Mouse (Mus musculus): ENCODE measurements around the gene Dohh. TPM values are rescaled to one million over a fixed set of nuclear protein-coding genes. Genes with fewer than 3 reads are reported as not detected.

Dohh gene
- polyA plus RNA-seq, 1 experiment from 2014 or later: 55.2 TPM

DNA sequence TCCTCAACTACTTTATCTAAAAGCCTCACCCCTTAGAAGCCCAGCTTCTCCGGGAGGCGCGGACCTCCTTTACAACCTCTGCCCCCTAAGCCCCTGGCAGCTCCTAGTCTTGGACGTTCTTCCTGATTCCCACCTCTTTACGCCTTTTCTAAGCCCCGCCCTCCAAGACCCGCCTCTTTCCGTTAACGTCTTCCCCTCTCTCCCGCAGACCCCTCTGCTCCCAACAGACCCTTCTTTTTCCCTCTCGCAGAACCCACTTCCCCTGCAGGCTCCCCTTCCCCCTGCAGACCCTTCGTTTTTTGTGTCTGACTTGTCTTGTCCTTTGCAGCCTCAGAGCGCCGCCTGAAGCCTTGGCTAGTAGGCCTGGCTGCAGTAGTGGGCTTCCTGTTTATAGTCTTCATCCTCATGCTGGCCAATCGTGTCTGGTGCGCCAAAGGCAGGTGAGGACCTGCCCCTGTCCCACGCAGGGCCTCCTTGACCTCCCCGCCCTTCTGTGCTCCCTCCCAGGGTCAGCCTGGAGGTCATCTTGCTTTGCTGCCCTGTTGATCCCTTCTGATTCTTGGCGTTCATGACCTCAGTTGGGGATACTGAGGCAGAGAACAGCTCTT is 9.3 kb downstream of the Dohh start:
- DNase-seq (ENCODE audit: low spot score) (peak; percentile 64), ATAC-seq (peak; percentile 21)
- H3K27ac ChIP-seq (ENCODE audit: low read length): no peak overlapping the region
- no peak; the same call in 1 of the 2 replicates for TF ChIP-seq CTCF (IDR thresholded peaks at IDR 0.05)
- no peak for TF ChIP-seq EP300 (IDR thresholded peaks at IDR 0.05)
- WGBS: 7% methylated on average over 17 of the region's 19 CpGs
- H3K9ac ChIP-seq (replicated peaks; ENCODE audit: low read depth): peak overlapping the region; percentile 45
- no peaks in the 10 kb centered on the region for H3K9me3 ChIP-seq (ENCODE audit: low read length)
- 0 out of 2 replicates have a peak, but pooled peaks cover 6% of the 10 kb centered on the region for H3K36me3 ChIP-seq (ENCODE audit: insufficient read depth, low read length)
- peaks cover 9% of the 10 kb centered on the region for H3K4me1 ChIP-seq (ENCODE audit: insufficient read depth, low read depth, low read length)
- H3K27me3 ChIP-seq (replicated peaks; ENCODE audit: insufficient read depth, low read length): no peaks in the 10 kb centered on the region
- H3K4me3 ChIP-seq (ENCODE audit: low read depth, low read length): peak overlapping the region; percentile 22; the same call in 1 of the 2 replicates
- H3K4me2 ChIP-seq (replicated peaks; ENCODE audit: low read depth, low read length): peak overlapping the region; percentile 52

GRCm38 (mm10) chr10:81395127-81395526 is 10.9 kb downstream of the Dohh start:
- Histone ChIP-seq H3K4me2 (replicated peaks; ENCODE audit: low read depth, low read length) (no peak overlapping the region), H3K27me3 (replicated peaks; ENCODE audit: insufficient read depth, low read length) (no peaks in the 10 kb centered on the region), H3K9ac (replicated peaks; ENCODE audit: low read depth) (no peak overlapping the region), H3K4me1 (ENCODE audit: insufficient read depth, low read depth, low read length) (peaks cover 5% of the 10 kb centered on the region), H3K36me3 (ENCODE audit: insufficient read depth, low read length) (peaks cover 18% of the 10 kb centered on the region; the same call in 1 of the 2 replicates), H3K4me3 (ENCODE audit: low read depth, low read length) (no peak overlapping the region), H3K27ac (ENCODE audit: low read length) (no peak overlapping the region), H3K9me3 (ENCODE audit: low read length) (no peaks in the 10 kb centered on the region)
- TF ChIP-seq EP300 (IDR thresholded peaks at IDR 0.05) (no peak), CTCF (IDR thresholded peaks at IDR 0.05) (peak; percentile 96)
- 13% methylated on average over 5 of the region's 5 CpGs for WGBS
- DNase-seq (ENCODE audit: low spot score): peak; percentile 63
- peak; percentile 25 for ATAC-seq

DNA sequence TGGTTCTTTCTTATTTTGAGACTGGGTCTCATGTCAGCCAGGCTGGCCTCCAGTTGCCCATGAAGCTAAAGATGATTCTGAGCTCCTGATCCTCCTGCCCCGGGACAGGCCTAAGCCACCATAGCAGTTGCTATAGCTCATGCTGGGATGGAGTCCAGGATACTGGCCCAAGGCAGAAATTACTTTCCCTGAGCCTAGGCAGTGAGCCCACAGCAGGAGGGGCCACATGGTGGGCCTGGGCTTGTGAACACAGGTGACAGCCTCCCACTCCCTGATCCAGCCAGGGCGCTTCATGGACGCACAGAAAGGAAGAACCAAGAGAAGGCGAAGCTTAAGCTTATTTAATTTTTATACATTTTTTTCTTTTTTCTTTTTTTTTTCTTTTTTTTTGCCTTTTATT is 11.6 kb downstream of the Dohh start:
- no peak for TF ChIP-seq EP300 (IDR thresholded peaks at IDR 0.05)
- no peak for TF ChIP-seq CTCF (IDR thresholded peaks at IDR 0.05)
- WGBS: 87% methylated on average over 4 of the region's 4 CpGs
- DNase-seq (ENCODE audit: low spot score) (no peak), ATAC-seq (no peak)
- no peak overlapping the region for H3K27ac ChIP-seq (ENCODE audit: low read length)
- H3K36me3 ChIP-seq (ENCODE audit: insufficient read depth, low read length): peaks cover 22% of the 10 kb centered on the region; the same call in 1 of the 2 replicates
- H3K4me3 ChIP-seq (ENCODE audit: low read depth, low read length): no peak overlapping the region
- no peak overlapping the region for H3K9ac ChIP-seq (replicated peaks; ENCODE audit: low read depth)
- peaks cover 5% of the 10 kb centered on the region for H3K4me1 ChIP-seq (ENCODE audit: insufficient read depth, low read depth, low read length)
- no peaks in the 10 kb centered on the region for H3K9me3 ChIP-seq (ENCODE audit: low read length)
- H3K4me2 ChIP-seq (replicated peaks; ENCODE audit: low read depth, low read length): no peak overlapping the region
- H3K27me3 ChIP-seq (replicated peaks; ENCODE audit: insufficient read depth, low read length): no peaks in the 10 kb centered on the region

DNA sequence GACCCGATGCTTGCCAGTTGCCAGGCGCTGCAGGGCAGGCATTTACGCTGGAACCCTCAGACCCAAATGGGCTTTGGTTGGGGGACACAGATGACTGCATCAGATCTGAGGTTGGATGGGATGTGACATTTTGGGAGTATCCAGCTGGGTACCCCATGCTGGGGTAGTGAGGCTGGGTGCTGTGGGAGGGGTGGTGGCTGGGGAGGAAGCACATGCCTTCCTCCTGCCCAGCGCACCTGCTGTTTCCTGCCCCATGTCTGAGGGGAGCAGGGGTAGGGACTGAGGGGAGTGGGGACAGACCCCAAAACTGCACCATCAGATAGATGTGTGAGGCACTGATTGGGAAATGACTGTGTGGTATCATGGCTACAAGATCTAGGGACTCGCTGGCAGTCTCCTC is 12.5 kb downstream of the Dohh start:
- no peak overlapping the region for H3K9ac ChIP-seq (replicated peaks; ENCODE audit: low read depth)
- DNase-seq (ENCODE audit: low spot score) (peak; percentile 4), ATAC-seq (no peak)
- H3K4me2 ChIP-seq (replicated peaks; ENCODE audit: low read depth, low read length): no peak overlapping the region
- WGBS: 82% methylated on average over 5 of the region's 5 CpGs
- H3K9me3 ChIP-seq (ENCODE audit: low read length): no peaks in the 10 kb centered on the region
- no peak overlapping the region for H3K27ac ChIP-seq (ENCODE audit: low read length)
- TF ChIP-seq CTCF (IDR thresholded peaks at IDR 0.05) (no peak), EP300 (IDR thresholded peaks at IDR 0.05) (no peak)
- H3K36me3 ChIP-seq (ENCODE audit: insufficient read depth, low read length): peaks cover 22% of the 10 kb centered on the region; the same call in 1 of the 2 replicates
- no peak overlapping the region for H3K4me3 ChIP-seq (ENCODE audit: low read depth, low read length)
- H3K4me1 ChIP-seq (ENCODE audit: insufficient read depth, low read depth, low read length): peaks cover 12% of the 10 kb centered on the region
- H3K27me3 ChIP-seq (replicated peaks; ENCODE audit: insufficient read depth, low read length): no peaks in the 10 kb centered on the region

GRCm38 (mm10) chr10:81399296-81399695 is 15.1 kb downstream of the Dohh start:
- no peak for DNase-seq (ENCODE audit: low spot score)
- Histone ChIP-seq H3K36me3 (ENCODE audit: insufficient read depth, low read length) (peaks cover 28% of the 10 kb centered on the region), H3K4me2 (replicated peaks; ENCODE audit: low read depth, low read length) (no peak overlapping the region), H3K4me3 (ENCODE audit: low read depth, low read length) (no peak overlapping the region), H3K4me1 (ENCODE audit: insufficient read depth, low read depth, low read length) (peaks cover 15% of the 10 kb centered on the region), H3K27ac (ENCODE audit: low read length) (no peak overlapping the region), H3K9ac (replicated peaks; ENCODE audit: low read depth) (no peak overlapping the region), H3K27me3 (replicated peaks; ENCODE audit: insufficient read depth, low read length) (no peaks in the 10 kb centered on the region), H3K9me3 (ENCODE audit: low read length) (no peaks in the 10 kb centered on the region)
- no peak for ATAC-seq
- WGBS: 82% methylated on average over 5 of the region's 5 CpGs
- TF ChIP-seq CTCF (IDR thresholded peaks at IDR 0.05) (no peak), EP300 (IDR thresholded peaks at IDR 0.05) (no peak)

GRCm38 (mm10) chr10:81399798-81400308 is 15.6 kb downstream of the Dohh start:
- Histone ChIP-seq H3K4me2 (replicated peaks; ENCODE audit: low read depth, low read length) (no peak overlapping the region), H3K9ac (replicated peaks; ENCODE audit: low read depth) (no peak overlapping the region), H3K27ac (ENCODE audit: low read length) (no peak overlapping the region), H3K4me3 (ENCODE audit: low read depth, low read length) (no peak overlapping the region), H3K27me3 (replicated peaks; ENCODE audit: insufficient read depth, low read length) (no peaks in the 10 kb centered on the region), H3K9me3 (ENCODE audit: low read length) (no peaks in the 10 kb centered on the region), H3K4me1 (ENCODE audit: insufficient read depth, low read depth, low read length) (peaks cover 15% of the 10 kb centered on the region), H3K36me3 (ENCODE audit: insufficient read depth, low read length) (peaks cover 33% of the 10 kb centered on the region)
- 85% methylated on average over 16 of the region's 18 CpGs for WGBS
- TF ChIP-seq CTCF (IDR thresholded peaks at IDR 0.05) (no peak), EP300 (IDR thresholded peaks at IDR 0.05) (no peak)
- no peak for DNase-seq (ENCODE audit: low spot score)
- ATAC-seq: no peak
